Mouse (Mus musculus): ENCODE data around the gene Pip4k2c. TPM values are rescaled to one million over a fixed set of nuclear protein-coding genes. Genes with fewer than 3 reads are reported as not detected.

The Pip4k2c gene
- 87.8 TPM for polyA plus RNA-seq (2014; fragmentation: Illumina TruSeq; extraction: RNeasy Lipid Tissue Mini Kit (QIAGEN cat#74804); ENCODE audit: low read depth, low replicate concordance)

GRCm38 (mm10) chr10:127211414-127211854 is at the start of gene Pip4k2c:
Pip4k2c (minus strand) TSS chr10:127211585.

GRCm38 (mm10) chr10:127195328-127196129 is 15.9 kb downstream of the Pip4k2c start, which contains the start of gene Dtx3:
Dtx3 (minus strand) TSS chr10:127195728.

DNA sequence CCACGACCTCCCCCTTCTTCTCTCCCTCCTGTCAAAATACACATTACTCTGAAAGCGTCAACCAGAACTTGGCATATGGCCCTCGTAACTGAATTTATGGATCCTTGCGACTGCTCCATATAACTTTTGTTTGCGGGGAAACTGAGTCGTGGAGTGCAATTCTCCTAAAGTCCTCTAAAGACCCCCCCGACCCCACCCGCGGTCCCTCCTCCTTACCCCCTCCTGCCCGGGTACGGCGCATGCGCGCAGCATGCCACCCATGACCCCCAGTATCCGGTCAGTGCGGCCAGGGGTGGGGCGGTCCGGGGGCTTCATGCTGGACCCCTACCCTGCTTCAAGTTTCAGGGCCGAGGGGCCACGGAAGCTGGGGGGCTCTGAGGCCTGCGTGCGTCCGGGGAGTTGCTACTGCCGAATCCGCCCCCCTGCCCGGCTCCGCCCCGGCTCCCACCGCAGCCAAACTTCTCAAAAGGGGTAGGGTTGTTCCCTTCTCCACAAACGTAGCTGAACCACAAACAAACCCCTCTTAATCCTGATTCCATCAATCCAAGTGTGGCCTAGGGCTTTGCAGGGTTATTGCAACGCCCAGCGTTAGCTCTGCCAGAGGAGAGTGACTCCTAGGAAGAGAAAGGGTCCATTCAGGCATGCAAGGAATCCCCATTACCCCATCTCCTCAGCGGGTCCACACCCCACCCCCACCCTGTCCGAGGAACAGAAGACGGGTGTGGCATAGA is 21.6 kb downstream of the Pip4k2c start, which contains the start of gene Arhgef25:
TSS of gene Arhgef25 (minus strand) at position 433 of the 731 bp plus-strand sequence.

GRCm38 (mm10) chr10:127179871-127180694 is 31.3 kb downstream of the Pip4k2c start, which contains the start of gene Slc26a10:
Slc26a10 (minus strand) TSS chr10:127180645.

GRCm38 (mm10) chr10:127164631-127165353 is 46.6 kb downstream of the Pip4k2c start, which contains the start of gene B4galnt1:
B4galnt1 (plus strand) TSS chr10:127165225.

Other genes starting within 250 kb of the Pip4k2c start
- gene Ctdsp2, start 232.9 kb downstream of the Pip4k2c start, polyA plus RNA-seq (2014; fragmentation: Illumina TruSeq; extraction: RNeasy Lipid Tissue Mini Kit (QIAGEN cat#74804); ENCODE audit: low read depth, low replicate concordance) = 107 TPM
- 0.19 TPM for gene Avil, start 210.9 kb downstream of the Pip4k2c start, polyA plus RNA-seq (2014; fragmentation: Illumina TruSeq; extraction: RNeasy Lipid Tissue Mini Kit (QIAGEN cat#74804); ENCODE audit: low read depth, low replicate concordance)
- gene Tsfm, start 180.7 kb downstream of the Pip4k2c start, polyA plus RNA-seq (2014; fragmentation: Illumina TruSeq; extraction: RNeasy Lipid Tissue Mini Kit (QIAGEN cat#74804); ENCODE audit: low read depth, low replicate concordance) = 25.2 TPM
- gene Mettl1, start 170.2 kb downstream of the Pip4k2c start, polyA plus RNA-seq (2014; fragmentation: Illumina TruSeq; extraction: RNeasy Lipid Tissue Mini Kit (QIAGEN cat#74804); ENCODE audit: low read depth, low replicate concordance) = 26.8 TPM
- 0.53 TPM for gene Eef1akmt3, start 170.1 kb downstream of the Pip4k2c start, polyA plus RNA-seq (2014; fragmentation: Illumina TruSeq; extraction: RNeasy Lipid Tissue Mini Kit (QIAGEN cat#74804); ENCODE audit: low read depth, low replicate concordance)
- gene Cyp27b1, start 163.3 kb downstream of the Pip4k2c start, polyA plus RNA-seq (2014; fragmentation: Illumina TruSeq; extraction: RNeasy Lipid Tissue Mini Kit (QIAGEN cat#74804); ENCODE audit: low read depth, low replicate concordance) = 0.27 TPM
- 6.8 TPM for gene March9, start 151.4 kb downstream of the Pip4k2c start, polyA plus RNA-seq (2014; fragmentation: Illumina TruSeq; extraction: RNeasy Lipid Tissue Mini Kit (QIAGEN cat#74804); ENCODE audit: low read depth, low replicate concordance)
- 186 TPM for gene Cdk4, start 148.1 kb downstream of the Pip4k2c start, polyA plus RNA-seq (2014; fragmentation: Illumina TruSeq; extraction: RNeasy Lipid Tissue Mini Kit (QIAGEN cat#74804); ENCODE audit: low read depth, low replicate concordance)
- gene Tspan31, start 141.3 kb downstream of the Pip4k2c start, polyA plus RNA-seq (2014; fragmentation: Illumina TruSeq; extraction: RNeasy Lipid Tissue Mini Kit (QIAGEN cat#74804); ENCODE audit: low read depth, low replicate concordance) = 87.3 TPM
- 3.9 TPM for gene Agap2, start 136.3 kb downstream of the Pip4k2c start, polyA plus RNA-seq (2014; fragmentation: Illumina TruSeq; extraction: RNeasy Lipid Tissue Mini Kit (QIAGEN cat#74804); ENCODE audit: low read depth, low replicate concordance)
- 160 TPM for gene Os9, start 90.5 kb downstream of the Pip4k2c start, polyA plus RNA-seq (2014; fragmentation: Illumina TruSeq; extraction: RNeasy Lipid Tissue Mini Kit (QIAGEN cat#74804); ENCODE audit: low read depth, low replicate concordance)
- gene B4galnt1, start 46.4 kb downstream of the Pip4k2c start, polyA plus RNA-seq (2014; fragmentation: Illumina TruSeq; extraction: RNeasy Lipid Tissue Mini Kit (QIAGEN cat#74804); ENCODE audit: low read depth, low replicate concordance) = 73.3 TPM
- gene Slc26a10, start 30.9 kb downstream of the Pip4k2c start, polyA plus RNA-seq (2014; fragmentation: Illumina TruSeq; extraction: RNeasy Lipid Tissue Mini Kit (QIAGEN cat#74804); ENCODE audit: low read depth, low replicate concordance) = 1.5 TPM
- gene Arhgef25, start 21.5 kb downstream of the Pip4k2c start, polyA plus RNA-seq (2014; fragmentation: Illumina TruSeq; extraction: RNeasy Lipid Tissue Mini Kit (QIAGEN cat#74804); ENCODE audit: low read depth, low replicate concordance) = 29.2 TPM
- gene Dtx3, start 15.9 kb downstream of the Pip4k2c start, polyA plus RNA-seq (2014; fragmentation: Illumina TruSeq; extraction: RNeasy Lipid Tissue Mini Kit (QIAGEN cat#74804); ENCODE audit: low read depth, low replicate concordance) = 73.3 TPM
- gene Kif5a, start 51.8 kb upstream of the Pip4k2c start, polyA plus RNA-seq (2014; fragmentation: Illumina TruSeq; extraction: RNeasy Lipid Tissue Mini Kit (QIAGEN cat#74804); ENCODE audit: low read depth, low replicate concordance) = 2.7 TPM
- gene Dctn2, start 54.8 kb upstream of the Pip4k2c start, polyA plus RNA-seq (2014; fragmentation: Illumina TruSeq; extraction: RNeasy Lipid Tissue Mini Kit (QIAGEN cat#74804); ENCODE audit: low read depth, low replicate concordance) = 189 TPM
- 36.5 TPM for gene Mbd6, start 77.4 kb upstream of the Pip4k2c start, polyA plus RNA-seq (2014; fragmentation: Illumina TruSeq; extraction: RNeasy Lipid Tissue Mini Kit (QIAGEN cat#74804); ENCODE audit: low read depth, low replicate concordance)
- gene Mars, start 100.2 kb upstream of the Pip4k2c start, polyA plus RNA-seq (2014; fragmentation: Illumina TruSeq; extraction: RNeasy Lipid Tissue Mini Kit (QIAGEN cat#74804); ENCODE audit: low read depth, low replicate concordance) = 41.3 TPM
- 9.8 TPM for gene Arhgap9, start 110.4 kb upstream of the Pip4k2c start, polyA plus RNA-seq (2014; fragmentation: Illumina TruSeq; extraction: RNeasy Lipid Tissue Mini Kit (QIAGEN cat#74804); ENCODE audit: low read depth, low replicate concordance)
- 9.5 TPM for gene Gli1, start 130.4 kb upstream of the Pip4k2c start, polyA plus RNA-seq (2014; fragmentation: Illumina TruSeq; extraction: RNeasy Lipid Tissue Mini Kit (QIAGEN cat#74804); ENCODE audit: low read depth, low replicate concordance)
- not detected for gene Inhbe, start 142.8 kb upstream of the Pip4k2c start, polyA plus RNA-seq (2014; fragmentation: Illumina TruSeq; extraction: RNeasy Lipid Tissue Mini Kit (QIAGEN cat#74804); ENCODE audit: low read depth, low replicate concordance)
- gene Inhbc, start 158.8 kb upstream of the Pip4k2c start, polyA plus RNA-seq (2014; fragmentation: Illumina TruSeq; extraction: RNeasy Lipid Tissue Mini Kit (QIAGEN cat#74804); ENCODE audit: low read depth, low replicate concordance) = not detected
- gene R3hdm2, start 168.7 kb upstream of the Pip4k2c start, polyA plus RNA-seq (2014; fragmentation: Illumina TruSeq; extraction: RNeasy Lipid Tissue Mini Kit (QIAGEN cat#74804); ENCODE audit: low read depth, low replicate concordance) = 70.1 TPM